Mouse (Mus musculus) lung, postnatal 0 days (tissue): ENCODE results near the gene Tsc2. TPM values are rescaled to one million over a fixed set of nuclear protein-coding genes. Genes with fewer than 3 reads are reported as not detected.

Experiments
- ATAC-seq: fragments of 200-750 bp; cut with Nextera tagmentation; 2 replicates; pipeline ENCODE4 v1.8.0; 2017; ENCODE audit warnings: moderate library complexity
- DNase-seq: peaks from one replicate; pipeline ENCODE4 v3.0.0-alpha.2; 2016; ENCODE audit warnings: low spot score
- H3K27ac ChIP-seq: fragments of 300-500 bp; sonication (generic); 2 replicates; pipeline ENCODE4 v1.5.1; 2014; ENCODE audit warnings: antibody characterized with exemption, mild to moderate bottlenecking, low read length, mixed read lengths
- H3K27me3 ChIP-seq: fragments of 300-500 bp; sonication (generic); replicated peaks from 2 replicates; pipeline ENCODE4 v1.6.1; 2014; ENCODE audit warnings: low read length, mixed read lengths; ENCODE audit not compliant: insufficient read depth
- H3K36me3 ChIP-seq: fragments of 300-500 bp; sonication (generic); 2 replicates; pipeline ENCODE4 v1.6.1; 2014; ENCODE audit warnings: low read length, mixed read lengths; ENCODE audit not compliant: insufficient read depth
- H3K4me1 ChIP-seq: fragments of 300-500 bp; sonication (generic); 2 replicates; pipeline ENCODE4 v1.6.1; 2014; ENCODE audit warnings: antibody characterized with exemption, low read depth, low read length, mixed read lengths; ENCODE audit not compliant: insufficient read depth
- H3K4me2 ChIP-seq: fragments of 300-500 bp; sonication (generic); replicated peaks from 2 replicates; pipeline ENCODE4 v1.6.1; 2014; ENCODE audit warnings: low read depth, mild to moderate bottlenecking, low read length, moderate library complexity, mixed read lengths
- H3K4me3 ChIP-seq: fragments of 300-500 bp; sonication (generic); 2 replicates; pipeline ENCODE4 v1.5.1; 2014; ENCODE audit warnings: low read depth, low read length
- H3K9ac ChIP-seq: fragments of 300-500 bp; sonication (generic); replicated peaks from 2 replicates; pipeline ENCODE4 v1.6.1; 2014; ENCODE audit warnings: low read depth, mild to moderate bottlenecking
- H3K9me3 ChIP-seq: fragments of 300-500 bp; sonication (generic); 2 replicates; pipeline ENCODE4 v1.6.1; 2016; ENCODE audit warnings: low read length, mixed read lengths
- CTCF ChIP-seq: IDR thresholded peaks from 2 replicates; pipeline ENCODE4 v1.5.1; 2016; ENCODE audit warnings: antibody characterized with exemption, mild to moderate bottlenecking
- EP300 ChIP-seq: IDR thresholded peaks from 2 replicates; pipeline ENCODE4 v1.6.1; 2016; ENCODE audit warnings: antibody characterized with exemption, mild to moderate bottlenecking, control low read depth
- WGBS: fragments of 180-500 bp; shearing (Covaris S2); extraction: QIAGEN DNeasy Blood & Tissue Kit; methylation state at CpG from one replicate; pipeline ENCODE4 v1.1.7; 2014; 5-methylcytosine and 5-hydroxymethylcytosine counted together
- polyA plus RNA-seq: library from polyadenylated mRNA; unstranded; fragments of >200 nt; fragmentation: Nextera tagmentation; extraction: Ambion mirVana; gene quantifications from 2 replicates; pipeline ENCODE4 v1.2.1, GENCODE M21; 2015

Tsc2 gene
- polyA plus RNA-seq, 1 experiment from 2014 or later: 31.7 TPM

- ATAC-seq: no peak
- peaks cover 10% of the 10 kb centered on the region; the same call in 1 of the 2 replicates for H3K36me3 ChIP-seq
- 77% methylated on average over 5 of the region's 5 CpGs for WGBS
- H3K9me3 ChIP-seq: no peaks in the 10 kb centered on the region
- H3K4me3 ChIP-seq: no peak overlapping the region
- H3K27me3 ChIP-seq: no peaks in the 10 kb centered on the region
- H3K4me1 ChIP-seq: peaks cover 15% of the 10 kb centered on the region; the same call in 1 of the 2 replicates
- H3K27ac ChIP-seq: no peak overlapping the region
- H3K4me2 ChIP-seq: no peak overlapping the region
- H3K9ac ChIP-seq: no peak overlapping the region
- DNase-seq: no peak
- TF ChIP-seq CTCF: no peak
- TF ChIP-seq EP300: no peak
Observed at GRCm38 (mm10) chr17:24563638-24564037, 68.8 kb downstream of the Tsc2 start.

GRCm38 (mm10) chr17:24561592-24561991 is 70.8 kb downstream of the Tsc2 start:
- no peak overlapping the region for H3K4me3 ChIP-seq
- no peaks in the 10 kb centered on the region for H3K27me3 ChIP-seq
- TF ChIP-seq CTCF: no peak
- no peak for TF ChIP-seq EP300
- H3K4me1 ChIP-seq: peaks cover 26% of the 10 kb centered on the region; the same call in 1 of the 2 replicates
- no peak for DNase-seq
- WGBS: 74% methylated on average over 2 of the region's 2 CpGs
- no peak overlapping the region for H3K9ac ChIP-seq
- H3K27ac ChIP-seq: 0 out of 2 replicates have a peak overlapping the region, but pooled peaks have one; percentile 57
- ATAC-seq: no peak
- H3K36me3 ChIP-seq: 0 out of 2 replicates have a peak, but pooled peaks cover 7% of the 10 kb centered on the region
- H3K4me2 ChIP-seq: no peak overlapping the region
- no peaks in the 10 kb centered on the region for H3K9me3 ChIP-seq

DNA sequence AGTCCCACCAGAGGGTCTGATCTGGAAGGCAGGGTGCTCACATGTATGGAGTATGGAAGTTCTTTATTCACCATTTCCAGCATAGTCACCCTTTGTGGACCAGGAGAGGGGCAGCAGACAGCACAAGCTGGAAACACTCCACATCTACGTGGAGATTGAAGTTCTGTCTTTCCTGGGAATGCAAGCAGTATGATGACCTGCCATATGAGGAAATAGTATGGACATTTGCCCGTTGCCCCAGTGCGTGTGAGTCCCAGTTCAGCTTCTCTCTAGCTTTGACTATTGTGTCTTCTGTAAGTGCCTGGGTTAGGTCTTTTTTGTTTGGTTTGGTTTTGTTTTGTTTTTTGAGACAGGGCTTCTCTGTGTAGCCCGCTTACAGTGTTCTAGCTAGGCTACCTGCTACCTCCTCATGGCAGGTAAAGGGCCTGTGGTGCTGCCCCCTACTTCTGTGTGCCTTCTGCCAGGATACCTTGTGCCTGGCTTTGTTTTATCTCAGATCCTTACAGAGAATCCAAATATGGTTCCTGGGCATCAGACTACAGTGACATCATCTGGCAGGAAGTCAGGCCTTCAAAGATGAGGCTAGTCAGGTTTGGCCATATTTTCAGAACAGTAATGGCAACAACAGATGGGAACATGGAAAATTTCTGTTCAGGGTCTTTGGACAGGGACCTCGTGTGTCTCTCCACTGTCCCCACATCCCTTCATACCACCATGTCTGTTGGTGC is 72.0 kb downstream of the Tsc2 start:
- 0 out of 2 replicates have a peak, but pooled peaks cover 2% of the 10 kb centered on the region for H3K36me3 ChIP-seq
- H3K27ac ChIP-seq: peak overlapping the region; percentile 57
- TF ChIP-seq EP300 (no peak), CTCF (no peak)
- H3K4me3 ChIP-seq: no peak overlapping the region
- no peak overlapping the region for H3K9ac ChIP-seq
- H3K27me3 ChIP-seq: no peaks in the 10 kb centered on the region
- no peaks in the 10 kb centered on the region for H3K9me3 ChIP-seq
- 77% methylated on average over 5 of the region's 5 CpGs for WGBS
- 0 out of 2 replicates have a peak, but pooled peaks have one; percentile 5 for ATAC-seq
- no peak overlapping the region for H3K4me2 ChIP-seq
- peak; percentile 69 for DNase-seq
- peaks cover 26% of the 10 kb centered on the region; the same call in 1 of the 2 replicates for H3K4me1 ChIP-seq

DNA sequence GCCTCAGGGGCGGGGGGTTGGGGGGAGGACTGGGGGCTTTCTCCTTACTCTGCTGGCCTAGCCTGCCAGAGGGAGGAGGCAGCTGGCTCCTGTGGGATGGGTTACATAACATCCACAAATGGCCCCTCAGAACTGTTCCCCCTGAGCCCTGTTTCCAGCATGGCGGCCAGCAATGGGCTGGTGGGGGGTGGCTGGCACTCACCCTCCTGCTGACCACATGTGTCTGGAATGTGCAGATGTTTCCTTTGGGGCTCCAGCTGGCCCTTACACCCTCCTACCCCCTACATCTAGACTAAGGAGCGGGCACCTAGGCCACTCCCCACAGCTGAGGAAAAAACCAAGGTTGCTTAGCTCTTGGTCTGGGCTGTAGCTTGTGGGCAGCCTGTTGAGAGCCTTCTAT is 73.3 kb downstream of the Tsc2 start:
- TF ChIP-seq CTCF: no peak
- TF ChIP-seq EP300: no peak
- Histone ChIP-seq H3K27ac (peak overlapping the region; percentile 93), H3K4me3 (no peak overlapping the region), H3K4me2 (peak overlapping the region; percentile 22; the same call in 1 of the 2 replicates), H3K36me3 (no peaks in the 10 kb centered on the region), H3K27me3 (no peaks in the 10 kb centered on the region), H3K9ac (no peak overlapping the region), H3K4me1 (peaks cover 26% of the 10 kb centered on the region; the same call in 1 of the 2 replicates), H3K9me3 (no peaks in the 10 kb centered on the region)
- peak; percentile 82 for ATAC-seq
- peak; percentile 62 for DNase-seq
- 40% methylated on average over 3 of the region's 3 CpGs for WGBS

GRCm38 (mm10) chr17:24558600-24559099 is 73.8 kb downstream of the Tsc2 start:
- WGBS: 37% methylated on average over 4 of the region's 4 CpGs
- H3K27me3 ChIP-seq: no peaks in the 10 kb centered on the region
- H3K4me1 ChIP-seq: peaks cover 26% of the 10 kb centered on the region; the same call in 1 of the 2 replicates
- H3K9me3 ChIP-seq: no peaks in the 10 kb centered on the region
- TF ChIP-seq EP300 (no peak), CTCF (no peak)
- H3K27ac ChIP-seq: peak overlapping the region; percentile 93
- no peak overlapping the region for H3K9ac ChIP-seq
- ATAC-seq: peak; percentile 65
- no peaks in the 10 kb centered on the region for H3K36me3 ChIP-seq
- H3K4me3 ChIP-seq: no peak overlapping the region
- DNase-seq: peak; percentile 78
- peak overlapping the region; percentile 22; the same call in 1 of the 2 replicates for H3K4me2 ChIP-seq

DNA sequence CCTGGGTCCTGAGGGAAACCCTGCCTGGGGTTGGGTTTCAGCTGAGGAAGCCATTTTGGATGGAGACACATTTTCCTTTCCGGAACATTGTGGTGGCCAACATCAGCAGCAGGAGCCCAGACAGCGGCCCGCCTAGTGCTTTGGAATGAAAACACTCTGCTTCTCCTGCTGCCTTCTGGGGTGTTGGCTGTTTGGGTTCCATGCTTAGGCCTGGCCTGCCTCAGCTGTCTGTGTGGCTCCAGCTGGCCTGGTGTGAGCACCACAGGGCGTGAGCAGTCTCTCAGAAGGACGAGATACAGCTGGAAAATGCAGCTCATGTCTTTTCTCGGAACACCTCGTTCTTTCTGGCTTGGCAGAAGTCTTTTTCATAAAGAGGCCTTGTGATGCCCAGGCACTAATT is 75.3 kb downstream of the Tsc2 start:
- H3K36me3 ChIP-seq: no peaks in the 10 kb centered on the region
- peak overlapping the region; percentile 93 for H3K27ac ChIP-seq
- H3K4me2 ChIP-seq: no peak overlapping the region
- H3K4me3 ChIP-seq: no peak overlapping the region
- TF ChIP-seq EP300: no peak
- no peak for TF ChIP-seq CTCF
- no peak overlapping the region for H3K9ac ChIP-seq
- ATAC-seq (peak; percentile 58), DNase-seq (peak; percentile 65)
- H3K4me1 ChIP-seq: peaks cover 26% of the 10 kb centered on the region; the same call in 1 of the 2 replicates
- 61% methylated on average over 7 of the region's 7 CpGs for WGBS
- no peaks in the 10 kb centered on the region for H3K27me3 ChIP-seq
- no peaks in the 10 kb centered on the region for H3K9me3 ChIP-seq
